Mouse (Mus musculus): ENCODE data around the gene Acsl5. TPM values are rescaled to one million over a fixed set of nuclear protein-coding genes. Genes with fewer than 3 reads are reported as not detected.

Acsl5 gene
- polyA plus RNA-seq (2015; fragmentation: Nextera tagmentation; extraction: Ambion mirVana) = 17.1 and 24.2 TPM in 2 replicates

GRCm38 (mm10) chr19:55251383-55252124 is at the start of gene Acsl5:
TSS of gene Acsl5 (plus strand) at chr19:55251938.
- WGBS = 94% methylated on average over 9 of the region's 9 CpGs
- no peak for ATAC-seq (ENCODE audit: low read depth)

GRCm38 (mm10) chr19:55206482-55207138 is 45.1 kb upstream of the Acsl5 start:
- WGBS = 38% methylated on average over 8 of the region's 8 CpGs
- ATAC-seq (ENCODE audit: low read depth) = peak; percentile 36; the same call in 1 of the 2 replicates

More at GRCm38 (mm10) chr19:55251383-55252124, at the start of gene Acsl5:
- Histone ChIP-seq H3K9ac (no peak within 1 kb of the TSS), H3K27ac (replicated peaks) (no peak within 1 kb of the TSS), H3K4me3 (no peak within 1 kb of the TSS), H3K4me2 (no peak within 1 kb of the TSS), H3K9me3 (no peaks in the 10 kb centered on the region), H3K27me3 (no peaks in the 10 kb centered on the region), H3K36me3 (no peaks in the 10 kb centered on the region), H3K4me1 (replicated peaks) (peaks cover 24% of the 10 kb centered on the region)

GRCm38 (mm10) chr19:55207205-55207604 is 44.5 kb upstream of the Acsl5 start:
- no peaks in the 10 kb centered on the region for H3K4me1 ChIP-seq (replicated peaks)
- H3K27ac ChIP-seq (replicated peaks) = no peak overlapping the region
- ATAC-seq (ENCODE audit: low read depth) = no peak; the same call in 1 of the 2 replicates

More at GRCm38 (mm10) chr19:55206482-55207138, 45.1 kb upstream of the Acsl5 start:
- H3K27ac ChIP-seq (replicated peaks) = no peak overlapping the region
- H3K27me3 ChIP-seq = no peaks in the 10 kb centered on the region
- H3K9me3 ChIP-seq = no peaks in the 10 kb centered on the region
- no peak overlapping the region for H3K4me3 ChIP-seq
- no peak overlapping the region; the same call in 1 of the 2 replicates for H3K9ac ChIP-seq
- no peaks in the 10 kb centered on the region for H3K4me1 ChIP-seq (replicated peaks)
- H3K4me2 ChIP-seq = no peak overlapping the region
- no peaks in the 10 kb centered on the region for H3K36me3 ChIP-seq

GRCm38 (mm10) chr19:55207746-55208538 is 43.8 kb upstream of the Acsl5 start:
- no peaks in the 10 kb centered on the region for H3K9me3 ChIP-seq
- no peak overlapping the region for H3K9ac ChIP-seq
- H3K36me3 ChIP-seq = no peaks in the 10 kb centered on the region
- WGBS = 67% methylated on average over 25 of the region's 25 CpGs
- H3K27me3 ChIP-seq = no peaks in the 10 kb centered on the region
- H3K27ac ChIP-seq (replicated peaks) = no peak overlapping the region
- no peak for ATAC-seq (ENCODE audit: low read depth)
- no peak overlapping the region for H3K4me2 ChIP-seq
- no peak overlapping the region for H3K4me3 ChIP-seq
- H3K4me1 ChIP-seq (replicated peaks) = no peaks in the 10 kb centered on the region

More at GRCm38 (mm10) chr19:55207205-55207604, 44.5 kb upstream of the Acsl5 start:
- H3K4me3 ChIP-seq = no peak overlapping the region
- H3K9ac ChIP-seq = no peak overlapping the region
- 62% methylated on average over 6 of the region's 6 CpGs for WGBS
- no peaks in the 10 kb centered on the region for H3K9me3 ChIP-seq
- no peaks in the 10 kb centered on the region for H3K36me3 ChIP-seq
- H3K27me3 ChIP-seq = no peaks in the 10 kb centered on the region
- H3K4me2 ChIP-seq = no peak overlapping the region

- H3K4me1 ChIP-seq (replicated peaks) = no peaks in the 10 kb centered on the region
- no peaks in the 10 kb centered on the region for H3K27me3 ChIP-seq
- ATAC-seq (ENCODE audit: low read depth) = no peak
- H3K36me3 ChIP-seq = no peaks in the 10 kb centered on the region
- H3K4me3 ChIP-seq = no peak overlapping the region
- no peaks in the 10 kb centered on the region for H3K9me3 ChIP-seq
- H3K4me2 ChIP-seq = no peak overlapping the region
- H3K9ac ChIP-seq = no peak overlapping the region
- WGBS = 78% methylated on average over 4 of the region's 4 CpGs
- no peak overlapping the region for H3K27ac ChIP-seq (replicated peaks)
Observed at GRCm38 (mm10) chr19:55208654-55209053, 43.1 kb upstream of the Acsl5 start.

- Histone ChIP-seq H3K4me3 (no peak overlapping the region), H3K9ac (no peak overlapping the region), H3K9me3 (no peaks in the 10 kb centered on the region), H3K36me3 (no peaks in the 10 kb centered on the region), H3K4me1 (replicated peaks) (no peaks in the 10 kb centered on the region), H3K27ac (replicated peaks) (no peak overlapping the region), H3K4me2 (no peak overlapping the region), H3K27me3 (no peaks in the 10 kb centered on the region)
- 86% methylated on average over 3 of the region's 3 CpGs for WGBS
- no peak for ATAC-seq (ENCODE audit: low read depth)
Observed at GRCm38 (mm10) chr19:55209084-55209483, 42.7 kb upstream of the Acsl5 start.

GRCm38 (mm10) chr19:55211698-55212097 is 40.0 kb upstream of the Acsl5 start:
- Histone ChIP-seq H3K9ac (no peak overlapping the region), H3K27me3 (no peaks in the 10 kb centered on the region), H3K9me3 (no peaks in the 10 kb centered on the region), H3K4me1 (replicated peaks) (no peaks in the 10 kb centered on the region), H3K4me3 (no peak overlapping the region), H3K4me2 (no peak overlapping the region), H3K27ac (replicated peaks) (no peak overlapping the region), H3K36me3 (no peaks in the 10 kb centered on the region)
- ATAC-seq (ENCODE audit: low read depth) = no peak
- 96% methylated on average over 1 of the region's 1 CpGs for WGBS

- no peak overlapping the region for H3K4me2 ChIP-seq
- H3K4me3 ChIP-seq = no peak overlapping the region
- H3K27me3 ChIP-seq = no peaks in the 10 kb centered on the region
- no peak overlapping the region for H3K9ac ChIP-seq
- ATAC-seq (ENCODE audit: low read depth) = no peak
- no peaks in the 10 kb centered on the region for H3K9me3 ChIP-seq
- 83% methylated on average over 12 of the region's 12 CpGs for WGBS
- H3K36me3 ChIP-seq = no peaks in the 10 kb centered on the region
- no peak overlapping the region for H3K27ac ChIP-seq (replicated peaks)
- H3K4me1 ChIP-seq (replicated peaks) = peaks cover 8% of the 10 kb centered on the region
Observed at GRCm38 (mm10) chr19:55213617-55214340, 38.0 kb upstream of the Acsl5 start.

- 83% methylated on average over 4 of the region's 4 CpGs for WGBS
- no peak overlapping the region for H3K4me3 ChIP-seq
Observed at GRCm38 (mm10) chr19:55216876-55217275, 34.9 kb upstream of the Acsl5 start.

GRCm38 (mm10) chr19:55217365-55217764 is 34.4 kb upstream of the Acsl5 start:
- Histone ChIP-seq H3K9ac (no peak overlapping the region), H3K36me3 (no peaks in the 10 kb centered on the region), H3K27me3 (peaks cover 4% of the 10 kb centered on the region; the same call in 1 of the 2 replicates), H3K4me2 (no peak overlapping the region), H3K4me3 (no peak overlapping the region), H3K9me3 (no peaks in the 10 kb centered on the region), H3K4me1 (replicated peaks) (peaks cover 13% of the 10 kb centered on the region), H3K27ac (replicated peaks) (no peak overlapping the region)
- ATAC-seq (ENCODE audit: low read depth) = no peak
- 79% methylated on average over 9 of the region's 9 CpGs for WGBS

More at GRCm38 (mm10) chr19:55216876-55217275, 34.9 kb upstream of the Acsl5 start:
- Histone ChIP-seq H3K27ac (replicated peaks) (no peak overlapping the region), H3K36me3 (no peaks in the 10 kb centered on the region), H3K27me3 (peaks cover 4% of the 10 kb centered on the region; the same call in 1 of the 2 replicates), H3K9me3 (no peaks in the 10 kb centered on the region), H3K4me2 (no peak overlapping the region), H3K4me1 (replicated peaks) (peaks cover 13% of the 10 kb centered on the region), H3K9ac (no peak overlapping the region)
- ATAC-seq (ENCODE audit: low read depth) = no peak

GRCm38 (mm10) chr19:55218192-55218739 is 33.5 kb upstream of the Acsl5 start:
- H3K9me3 ChIP-seq = no peaks in the 10 kb centered on the region
- peak; percentile 86 for ATAC-seq (ENCODE audit: low read depth)
- H3K27me3 ChIP-seq = peaks cover 4% of the 10 kb centered on the region; the same call in 1 of the 2 replicates
- H3K4me2 ChIP-seq = peak overlapping the region; percentile 62
- H3K9ac ChIP-seq = peak overlapping the region; percentile 68
- H3K36me3 ChIP-seq = no peaks in the 10 kb centered on the region
- whole genome bisulfite sequencing = 3% methylated on average over 20 of the region's 20 CpGs
- H3K27ac ChIP-seq (replicated peaks) = no peak overlapping the region; the same call in 1 of the 2 replicates
- H3K4me1 ChIP-seq (replicated peaks) = peaks cover 13% of the 10 kb centered on the region
- peak overlapping the region; percentile 42 for H3K4me3 ChIP-seq
